Mouse (Mus musculus) cerebellum, adult 2 months (tissue): ENCODE measurements around the gene Epsti1.
"Not testable (repeated sequence)": the region's sequence is repeated elsewhere in the genome, so short reads cannot be mapped to it uniquely, and the experiment has no call there.

ENCODE experiments used
- CTCF ChIP-seq: fragments of 200-500 bp; IDR thresholded peaks from 2 replicates; pipeline ENCODE4 v1.5.1; 2011; ENCODE audit warnings: low read depth, mild to moderate bottlenecking, control low read depth, low read length, moderate library complexity, borderline replicate concordance; ENCODE audit not compliant: insufficient read depth
- POLR2A ChIP-seq: fragments of 200-500 bp; IDR thresholded peaks from 2 replicates; pipeline ENCODE4 v1.6.1; 2011; ENCODE audit warnings: low read length, control low read depth, borderline replicate concordance; ENCODE audit not compliant: insufficient read depth

GRCm38 (mm10) chr14:77877876-77878275 lies 26.2 kb upstream of the Epsti1 start:
- TF ChIP-seq CTCF, POLR2A: not testable (repeated sequence)
